Mouse (Mus musculus): ENCODE data around the gene Stk36.

Gene Stk36

GRCm38 (mm10) chr1:74601267-74601962 lies at the start of gene Stk36, which contains the start of gene Rnf25:
Gene Stk36, plus strand, starts transcription at chr1:74601445.
Gene Rnf25, minus strand, starts transcription at chr1:74601397.
- DNase-seq = peak; percentile 83

GRCm38 (mm10) chr1:74559061-74559460 lies 42.2 kb upstream of the Stk36 start:
- DNase-seq = no peak

GRCm38 (mm10) chr1:74565834-74566233 lies 35.4 kb upstream of the Stk36 start:
- no peak for DNase-seq

- no peak for DNase-seq
These were observed 31.2 kb upstream of the Stk36 start for GRCm38 (mm10) chr1:74569739-74570719.

GRCm38 (mm10) chr1:74582621-74583020 lies 18.6 kb upstream of the Stk36 start:
- no peak for DNase-seq

GRCm38 (mm10) chr1:74584616-74585398 lies 16.4 kb upstream of the Stk36 start:
- no peak for DNase-seq

GRCm38 (mm10) chr1:74587233-74587772 lies 13.9 kb upstream of the Stk36 start:
- DNase-seq = no peak

- DNase-seq = peak; percentile 96
These were observed 13.3 kb upstream of the Stk36 start, which contains the start of the genes Zfp142 and Bcs1l for GRCm38 (mm10) chr1:74587773-74588445. Gene Zfp142, minus strand, starts transcription at chr1:74588246. Gene Bcs1l, plus strand, starts transcription at chr1:74588289.

- no peak for DNase-seq
These were observed 6.8 kb upstream of the Stk36 start for GRCm38 (mm10) chr1:74594434-74594833.

- no peak for DNase-seq
These were observed 561 bp upstream of the Stk36 start for GRCm38 (mm10) chr1:74600501-74601266.

GRCm38 (mm10) chr1:74624183-74624582 lies 22.9 kb downstream of the Stk36 start:
- DNase-seq = no peak

GRCm38 (mm10) chr1:74626076-74626475 lies 24.8 kb downstream of the Stk36 start:
- DNase-seq = no peak

- DNase-seq = no peak
These were observed 26.8 kb downstream of the Stk36 start for GRCm38 (mm10) chr1:74628001-74628400.

- no peak for DNase-seq
These were observed 31.5 kb downstream of the Stk36 start for GRCm38 (mm10) chr1:74632734-74633133.

- DNase-seq = no peak
These were observed 42.3 kb downstream of the Stk36 start for GRCm38 (mm10) chr1:74643524-74643923.

- DNase-seq = no peak
These were observed 42.7 kb downstream of the Stk36 start for GRCm38 (mm10) chr1:74643926-74644325.

GRCm38 (mm10) chr1:74661448-74662195 lies 60.4 kb downstream of the Stk36 start, which contains the start of gene Ttll4:
Gene Ttll4, plus strand, starts transcription at chr1:74661745.
- peak; percentile 91 for DNase-seq

GRCm38 (mm10) chr1:74662253-74662865 lies 61.1 kb downstream of the Stk36 start:
- DNase-seq = no peak

GRCm38 (mm10) chr1:74665153-74665552 lies 63.9 kb downstream of the Stk36 start:
- no peak for DNase-seq

- no peak for DNase-seq
These were observed 67.1 kb downstream of the Stk36 start for GRCm38 (mm10) chr1:74668371-74668770.
